Comparison of ENCODE assay signal across 10 mouse cellular contexts in the genomic region with DNA sequence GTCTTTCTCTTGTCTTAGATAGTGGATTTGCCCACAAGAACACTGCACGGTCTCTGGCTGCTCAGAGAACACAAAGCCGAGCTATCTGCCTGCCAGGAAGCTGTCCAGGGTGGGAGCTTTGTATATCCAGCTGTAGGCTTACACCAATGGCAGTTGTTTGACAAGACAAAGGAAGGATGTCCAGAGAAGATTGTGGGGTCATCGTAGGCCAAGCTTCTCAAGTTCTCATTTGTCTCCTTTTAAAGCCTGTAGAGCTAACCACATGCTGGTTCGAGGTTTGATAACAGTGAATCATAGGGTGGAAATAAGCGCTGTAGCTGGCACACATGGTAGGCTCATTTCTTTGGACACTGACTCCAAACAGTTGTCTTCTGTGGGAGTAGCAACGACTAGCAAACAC. TPM values are rescaled to one million over a fixed set of nuclear protein-coding genes. Genes with fewer than 3 reads are reported as not detected.
DNase-seq lines count a peak whose midpoint lies in the region; ATAC-seq and TF ChIP-seq lines count a peak whose summit lies in the region.
"Had no signal": no experiment of that assay in that cellular context is flagged by ENCODE, and none has a peak within 500 bp of the region (broad histone marks: within the 10 kb centered on the region; RNA-seq: fewer than 3 reads in every experiment).

No protein-coding gene starts in this region.

- no peak for TF ChIP-seq CTCF in lung, embryonic 14.5 days (IDR thresholded peaks at IDR 0.05; ENCODE audit: low read depth)
- TF ChIP-seq CTCF in stomach, postnatal 0 days (IDR thresholded peaks at IDR 0.05; ENCODE audit: low read depth): no peak

- no peaks in the 10 kb centered on the region for H3K27me3 ChIP-seq in heart, embryonic 12.5 days (replicated peaks)
- no peaks in the 10 kb centered on the region for H3K27me3 ChIP-seq in lung, embryonic 14.5 days (ENCODE audit: insufficient read depth, low read length)
- no peaks in the 10 kb centered on the region for H3K27me3 ChIP-seq in stomach, postnatal 0 days (ENCODE audit: control insufficient read depth, insufficient read depth, low read length)
- H3K27me3 ChIP-seq: midbrain, embryonic 12.5 days had no signal

- TF ChIP-seq EP300 in stomach, postnatal 0 days (optimal IDR thresholded peaks at IDR 0.05): no peak

- DNase-seq in heart, adult 8-10 months (ENCODE audit: low spot score): no peak
- DNase-seq in urinary bladder, postnatal 14 days (ENCODE audit: low spot score): peak; percentile 55
- DNase-seq in urinary bladder, adult 2 months (ENCODE audit: low spot score): no peak
- peak; percentile 97 for DNase-seq in lung, embryonic 14.5 days
- DNase-seq in stomach, postnatal 0 days (ENCODE audit: low spot score): no peak
- no peak for DNase-seq in thymus, adult 18-20 months
- no peak for DNase-seq in layer of hippocampus, postnatal 36 days
- DNase-seq: right cerebral cortex, postnatal 25 days had no signal

- H3K9ac ChIP-seq in heart, embryonic 12.5 days: no peak overlapping the region
- no peak overlapping the region for H3K9ac ChIP-seq in lung, embryonic 14.5 days
- H3K9ac ChIP-seq in stomach, postnatal 0 days (ENCODE audit: low read length): no peak overlapping the region
- H3K9ac ChIP-seq: midbrain, embryonic 12.5 days had no signal

- peak; percentile 63; the same call in 1 of the 2 replicates for ATAC-seq in heart, embryonic 12.5 days (ENCODE audit: insufficient number of reproducible peaks, low FRiP score)
- peak; percentile 98 for ATAC-seq in lung, embryonic 14.5 days (ENCODE audit: insufficient read depth)
- peak; percentile 81; the same call in 1 of the 2 replicates for ATAC-seq in stomach, postnatal 0 days (ENCODE audit: low FRiP score, low TSS enrichment)

- no peak overlapping the region for H3K27ac ChIP-seq in heart, embryonic 12.5 days (ENCODE audit: poor library complexity, severe bottlenecking)
- peak overlapping the region; percentile 98 for H3K27ac ChIP-seq in lung, embryonic 14.5 days (ENCODE audit: low read depth)
- H3K27ac ChIP-seq in stomach, postnatal 0 days (replicated peaks): peak overlapping the region; percentile 31
- H3K27ac ChIP-seq: midbrain, embryonic 12.5 days had no signal

- no peaks in the 10 kb centered on the region for H3K36me3 ChIP-seq in heart, embryonic 12.5 days
- H3K36me3 ChIP-seq in lung, embryonic 14.5 days (ENCODE audit: insufficient read depth): no peaks in the 10 kb centered on the region
- no peaks in the 10 kb centered on the region for H3K36me3 ChIP-seq in stomach, postnatal 0 days (ENCODE audit: control insufficient read depth, insufficient read depth, low read length)
- H3K36me3 ChIP-seq: midbrain, embryonic 12.5 days had no signal

- no peak overlapping the region for H3K4me3 ChIP-seq in heart, embryonic 12.5 days
- no peak overlapping the region for H3K4me3 ChIP-seq in lung, embryonic 14.5 days (ENCODE audit: low read depth, low read length)
- no peak overlapping the region for H3K4me3 ChIP-seq in stomach, postnatal 0 days (ENCODE audit: low read depth, low read length)
- H3K4me3 ChIP-seq: midbrain, embryonic 12.5 days had no signal

- H3K4me2 ChIP-seq in heart, embryonic 12.5 days: no peak overlapping the region
- H3K4me2 ChIP-seq in lung, embryonic 14.5 days: no peak overlapping the region
- no peak overlapping the region for H3K4me2 ChIP-seq in stomach, postnatal 0 days (replicated peaks; ENCODE audit: low read depth)
- H3K4me2 ChIP-seq: midbrain, embryonic 12.5 days had no signal

- no peaks in the 10 kb centered on the region for H3K4me1 ChIP-seq in heart, embryonic 12.5 days (replicated peaks)
- peaks cover 14% of the 10 kb centered on the region for H3K4me1 ChIP-seq in lung, embryonic 14.5 days (ENCODE audit: insufficient read depth)
- H3K4me1 ChIP-seq in stomach, postnatal 0 days (replicated peaks; ENCODE audit: control insufficient read depth, insufficient read depth): no peaks in the 10 kb centered on the region

- 24% methylated on average over 6 of the region's 6 CpGs for WGBS in heart, embryonic 12.5 days
- WGBS in lung, embryonic 14.5 days: 11% methylated on average over 6 of the region's 6 CpGs
- WGBS in stomach, postnatal 0 days: 19% methylated on average over 6 of the region's 6 CpGs

- H3K9me3 ChIP-seq in heart, embryonic 12.5 days (replicated peaks): no peaks in the 10 kb centered on the region
- H3K9me3 ChIP-seq in lung, embryonic 14.5 days (ENCODE audit: low read depth, low read length): no peaks in the 10 kb centered on the region
- no peaks in the 10 kb centered on the region for H3K9me3 ChIP-seq in stomach, postnatal 0 days (ENCODE audit: control insufficient read depth, low read length)

RNA-seq across cellular contexts. Expression of a gene that starts 24.5 kb away (rescaled TPM):
- 2.4 and 2.5 TPM in 2 replicates for polyA plus RNA-seq in heart, embryonic 12.5 days (2016; fragmentation: Nextera tagmentation; extraction: Ambion mirVana)
- 1 to 10 TPM; 2.9 to 4.4 (median 3.6) TPM for total RNA-seq in heart, adult 8-10 months (2022)
- 115 and 175 TPM in 2 replicates for polyA plus RNA-seq in urinary bladder, adult 2 months (2012; rRNA removed)
- polyA plus RNA-seq in lung, embryonic 14.5 days (2014; fragmentation: Nextera tagmentation; extraction: Ambion mirVana): 55.0 and 57.4 TPM in 2 replicates
- 12.0 and 12.8 TPM in 2 replicates for polyA plus RNA-seq in stomach, postnatal 0 days (2015; fragmentation: Nextera tagmentation; extraction: Ambion mirVana)
- 1 to 10 TPM; 9.1 to 9.6 TPM for total RNA-seq in layer of hippocampus, postnatal 36 days (2021)

Comparison
In these comparisons a context has a peak if more than half of its experiments do, and no peak if none do; other contexts are left out.
1. DNase-seq: peak in urinary bladder, postnatal 14 days (single experiment) and lung, embryonic 14.5 days (single experiment); none in heart, adult 8-10 months (single experiment), urinary bladder, adult 2 months (single experiment), stomach, postnatal 0 days (single experiment), thymus, adult 18-20 months (0 of 2) and layer of hippocampus, postnatal 36 days (0 of 2).
2. Peak in every context shown above with its lines, with median percentiles within 50 percentile points of each other: ATAC-seq.